Mouse (Mus musculus): ENCODE data around the gene Pgap3.

Pgap3 gene

DNA sequence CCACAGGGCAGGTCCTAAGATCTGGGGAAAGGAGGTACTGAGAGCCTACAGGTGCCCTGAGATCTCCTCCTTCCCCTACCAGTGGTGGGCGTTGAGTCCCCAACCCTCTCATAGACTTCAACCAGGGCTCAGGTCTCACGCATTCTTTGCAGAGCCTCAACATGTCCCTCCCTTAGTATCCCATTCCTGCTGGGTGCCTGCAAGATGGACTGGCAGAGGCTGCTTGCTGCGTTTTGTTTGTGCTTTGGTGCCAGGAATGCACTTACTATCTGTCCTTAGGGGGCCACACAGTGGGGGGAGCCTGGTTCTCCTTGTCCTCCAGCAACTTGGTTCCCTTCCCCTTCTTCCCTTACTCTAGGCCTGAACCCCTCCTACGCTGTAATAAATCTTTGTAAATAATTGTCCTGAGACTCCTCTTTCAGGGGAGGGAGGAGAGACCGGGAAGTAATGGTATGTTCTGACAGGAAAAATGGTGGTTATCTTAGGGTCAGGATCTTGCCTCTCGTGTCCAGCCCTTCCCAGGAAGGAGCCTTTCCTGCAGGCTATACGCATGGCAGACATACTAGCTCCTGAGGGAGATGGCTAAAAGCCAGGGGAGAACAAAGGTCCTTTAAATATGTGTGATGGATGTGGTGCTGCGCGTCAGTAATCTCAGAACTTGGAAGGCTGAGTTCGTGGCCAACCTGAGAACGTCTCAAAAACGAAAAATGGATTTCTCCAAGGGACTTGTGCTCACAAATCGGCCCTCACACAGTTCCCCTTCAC lies 42.7 kb downstream of the Pgap3 start:
- no peak for DNase-seq (ENCODE audit: low read depth, low spot score)

DNA sequence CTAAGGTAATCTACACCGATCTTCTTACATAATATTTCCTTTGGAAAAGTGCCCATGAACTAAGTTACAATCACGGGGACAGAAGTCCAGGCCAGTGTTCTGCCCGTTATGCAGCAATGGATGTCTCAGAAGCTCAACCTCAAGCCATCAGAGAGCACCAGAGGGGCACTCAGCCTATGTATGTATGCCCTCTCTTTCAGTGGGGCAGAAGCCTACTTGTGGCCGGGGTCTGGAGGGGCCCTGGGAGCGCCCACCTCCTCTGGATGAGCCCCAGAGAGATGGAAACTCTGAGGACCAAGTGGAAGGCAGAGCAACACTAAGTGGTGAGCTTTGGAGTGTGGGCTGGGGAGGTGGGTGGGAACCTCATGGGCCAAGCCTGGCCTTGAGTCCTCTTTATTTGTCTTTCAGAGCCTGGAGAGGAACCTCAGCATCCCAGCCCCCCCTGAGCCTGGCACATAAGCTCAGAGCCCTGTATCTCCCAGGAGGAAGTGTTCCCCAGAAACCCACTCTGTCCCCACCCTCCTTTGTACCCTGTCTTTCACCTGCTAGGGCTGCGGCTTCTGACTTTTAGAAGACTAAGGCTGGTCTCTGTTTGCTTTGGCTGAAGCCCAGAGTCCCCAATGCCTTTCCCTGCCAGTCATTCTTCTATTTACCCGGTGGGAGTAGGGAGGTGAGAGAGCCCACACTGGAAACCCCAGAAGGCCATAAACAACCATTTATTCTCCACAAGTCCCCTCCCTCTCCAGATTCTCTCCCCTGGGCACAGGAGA lies 43.5 kb downstream of the Pgap3 start:
- no peak for DNase-seq (ENCODE audit: low read depth, low spot score)

DNA sequence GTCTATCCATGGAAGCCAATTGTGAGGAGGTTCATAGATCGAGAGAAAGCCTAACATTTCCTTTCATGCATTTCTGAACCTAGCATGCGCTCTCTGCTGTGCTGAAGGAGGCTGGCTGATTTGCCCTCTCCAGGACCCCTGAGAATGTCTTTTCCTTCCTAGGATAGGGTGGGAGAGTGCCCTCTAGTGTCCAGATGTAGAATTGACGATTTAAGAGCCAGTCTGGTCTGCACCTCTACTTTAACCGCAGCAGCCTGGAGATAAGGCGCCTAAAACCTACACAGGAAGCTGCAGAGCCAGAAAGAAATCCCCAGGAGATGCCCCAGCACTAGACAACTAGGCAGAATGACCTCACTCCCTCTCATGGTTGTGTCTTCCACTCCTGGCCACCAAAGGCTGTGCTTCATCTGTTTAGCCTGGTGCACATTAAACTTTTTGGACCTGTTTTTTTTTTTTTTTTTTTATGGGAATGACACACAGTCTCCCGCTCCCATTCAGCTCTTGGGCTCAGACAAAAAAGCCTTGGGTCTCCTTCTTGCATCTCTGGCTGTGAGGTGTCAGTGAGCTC lies 44.5 kb downstream of the Pgap3 start:
- no peak for DNase-seq (ENCODE audit: low read depth, low spot score)

DNA sequence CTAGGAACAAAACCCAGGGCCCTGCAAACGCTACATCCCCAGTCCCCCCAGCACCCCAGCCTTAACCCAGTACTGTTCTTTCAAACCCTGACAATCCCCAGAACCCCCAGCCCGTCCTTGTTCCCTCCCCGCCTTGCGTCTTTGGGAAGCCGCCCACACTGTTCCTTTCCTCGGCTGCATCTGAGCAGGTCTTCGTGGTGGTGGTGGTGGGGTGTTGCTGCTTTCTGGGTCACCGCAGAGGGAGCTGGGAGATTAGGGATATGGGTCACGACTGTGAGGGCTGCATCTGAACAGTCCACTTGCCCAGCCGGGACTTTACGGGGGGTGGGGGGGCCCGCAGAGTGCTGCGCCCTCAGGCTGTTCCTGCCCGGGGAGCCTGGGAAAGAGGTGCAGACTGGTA lies 45.8 kb downstream of the Pgap3 start:
- no peak for DNase-seq (ENCODE audit: low read depth, low spot score)

DNA sequence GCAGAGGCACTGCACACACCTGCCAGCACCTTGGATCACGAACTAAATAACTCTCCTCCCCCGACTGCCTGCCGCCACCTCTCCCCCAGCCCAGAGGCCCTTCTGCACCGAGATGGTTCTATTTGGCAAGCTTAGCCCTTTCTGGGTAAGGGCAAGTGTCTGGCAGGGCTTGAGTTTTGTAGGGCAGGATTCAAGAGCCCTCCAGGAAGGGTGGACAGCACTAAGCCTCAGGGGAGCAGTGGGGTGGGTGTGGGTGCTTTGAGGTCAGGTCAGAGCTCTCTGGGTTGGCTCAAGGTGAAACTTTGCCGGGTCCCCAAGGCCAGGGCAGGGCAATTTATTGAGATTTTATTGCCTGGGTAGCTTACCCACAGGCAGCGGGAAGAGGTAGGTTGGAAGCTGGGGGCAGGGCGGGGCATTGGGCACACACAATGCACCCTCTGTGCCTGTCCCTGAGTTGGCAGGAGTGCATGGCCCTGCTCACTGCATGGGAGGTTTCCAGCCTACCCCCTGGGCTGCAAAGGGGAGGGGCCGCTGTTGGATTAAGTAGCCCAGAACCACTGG lies 46.6 kb downstream of the Pgap3 start:
- no peak for DNase-seq (ENCODE audit: low read depth, low spot score)

DNA sequence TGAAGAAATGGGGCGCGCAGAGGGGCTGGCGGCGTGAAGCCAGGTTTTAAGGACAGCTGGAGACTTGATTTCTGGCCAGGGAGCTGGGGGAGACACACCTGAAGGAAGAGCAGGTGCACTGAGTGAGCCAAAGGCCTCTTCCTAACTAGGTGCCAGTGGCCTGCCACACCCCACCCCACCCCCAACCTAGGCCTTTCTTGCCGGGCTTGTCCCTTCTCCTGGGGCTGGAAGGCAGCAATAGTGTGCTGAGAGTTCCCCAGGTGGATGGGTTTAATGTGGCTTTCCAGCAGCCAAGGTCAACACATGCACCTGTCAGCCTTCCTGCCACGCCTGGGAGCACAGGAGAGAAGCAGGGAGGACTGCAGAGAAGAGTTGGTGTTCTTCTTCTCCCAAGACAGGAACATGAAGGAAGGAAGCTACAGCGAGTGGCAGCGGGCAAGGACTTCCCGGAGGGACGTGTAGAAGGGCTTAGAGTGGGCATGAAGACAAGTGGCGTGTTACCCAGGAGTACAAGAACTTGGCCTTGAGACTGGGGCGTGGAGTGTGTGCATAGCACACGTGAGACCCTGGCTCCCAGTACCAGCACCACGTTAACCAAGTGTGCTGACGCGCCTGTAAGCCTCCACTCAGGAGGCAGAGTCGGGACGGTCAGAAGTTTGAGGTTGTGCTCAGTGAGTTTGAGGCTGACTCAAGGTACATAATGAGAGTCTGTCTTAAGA lies 47.9 kb downstream of the Pgap3 start:
- DNase-seq (ENCODE audit: low read depth, low spot score) = no peak

DNA sequence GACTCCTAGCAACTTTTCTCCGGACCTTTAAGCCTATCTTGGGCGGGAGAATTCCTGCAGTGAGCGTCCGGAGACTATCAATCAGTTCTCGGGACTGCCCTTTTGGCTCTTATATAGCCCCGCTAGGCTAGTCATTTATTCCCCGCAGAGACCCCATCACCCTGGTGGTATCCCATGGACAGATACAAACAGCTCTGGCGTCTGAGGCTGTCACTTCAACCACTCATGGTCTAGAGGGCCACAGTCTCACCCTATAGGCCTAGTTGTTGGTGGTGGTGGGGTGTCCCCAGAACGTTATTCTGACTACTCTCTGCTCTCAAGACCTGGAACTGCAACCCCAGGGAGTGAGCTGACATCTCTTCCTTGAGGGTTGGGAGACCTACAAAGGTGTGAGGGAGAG lies 51.0 kb downstream of the Pgap3 start:
- DNase-seq (ENCODE audit: low read depth, low spot score) = no peak

DNA sequence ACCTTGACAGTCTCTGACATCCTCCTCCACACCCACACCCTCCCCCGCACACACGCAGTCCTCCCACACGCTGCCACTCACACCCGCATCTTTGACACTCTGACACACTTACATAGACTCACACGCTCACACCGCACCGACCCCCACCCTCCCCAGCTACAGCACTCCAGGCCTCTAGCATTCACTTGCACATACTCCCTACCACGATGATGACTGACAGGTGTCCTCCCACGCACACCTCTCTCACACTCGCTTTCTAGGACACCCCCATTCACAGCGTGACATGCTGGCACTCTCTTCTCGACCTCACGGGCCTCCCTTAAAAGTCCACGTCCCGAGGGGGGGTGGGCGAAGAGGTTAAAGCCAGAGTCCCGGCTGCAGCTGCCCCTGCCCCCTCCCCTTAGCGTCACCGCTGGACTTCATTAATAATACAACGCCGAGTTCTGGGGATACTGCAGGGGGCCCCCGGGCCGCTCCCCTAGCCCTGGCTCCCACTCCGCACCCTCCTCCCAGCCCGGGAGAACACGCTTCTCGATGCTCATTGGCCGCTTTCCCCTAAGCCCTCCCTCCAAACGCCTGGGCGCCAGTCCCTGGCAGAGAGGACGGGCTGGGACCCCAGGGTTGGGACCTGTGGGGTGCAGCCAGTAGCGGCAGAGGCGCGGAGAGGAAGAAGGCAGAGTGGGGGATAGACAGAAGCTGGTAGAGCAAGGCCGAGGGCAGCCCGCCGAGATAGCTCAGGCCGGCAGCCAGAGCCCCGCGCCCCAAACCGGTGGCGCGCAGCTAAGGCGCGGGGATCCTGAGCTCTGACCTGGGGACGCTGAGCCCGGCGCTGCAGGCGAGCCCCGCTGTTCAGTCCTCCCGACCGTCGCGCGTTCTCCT lies 52.0 kb downstream of the Pgap3 start, which contains the start of gene Ppp1r1b:
Gene Ppp1r1b (plus strand): TSS at position 322 of the 879 bp plus-strand sequence.
- no peak for DNase-seq (ENCODE audit: low read depth, low spot score)

DNA sequence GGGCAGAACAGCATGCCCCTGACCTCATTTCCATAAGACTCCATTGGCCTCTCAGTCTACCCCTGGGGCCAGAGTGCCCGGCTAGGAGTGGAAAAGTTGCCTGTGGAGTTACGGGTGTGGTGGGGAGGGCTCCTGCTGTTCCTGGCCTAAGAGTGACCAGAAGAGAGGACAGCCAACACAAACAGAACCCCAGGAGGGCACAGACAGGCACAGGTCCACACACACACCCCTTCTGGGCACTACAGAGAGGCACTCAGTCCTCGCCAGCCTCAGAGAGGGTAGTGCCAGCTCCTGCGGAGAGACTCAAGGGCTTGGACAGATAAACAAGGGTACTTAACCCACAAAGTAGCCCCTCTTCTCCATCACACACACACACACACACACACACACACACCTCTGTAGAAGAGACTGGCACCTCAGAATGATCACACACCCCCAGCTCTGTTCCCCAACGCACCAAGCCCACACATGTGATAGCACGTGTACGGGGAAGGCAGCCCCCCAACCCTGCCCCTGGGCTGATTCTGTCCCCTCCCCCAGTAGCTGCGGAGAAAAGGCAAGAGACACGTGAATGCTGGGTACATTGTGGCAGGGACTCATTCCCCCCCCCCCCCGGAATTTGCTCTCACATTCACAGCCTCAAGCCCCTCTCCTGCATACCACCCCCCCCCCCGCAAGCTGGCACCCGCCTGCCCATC lies 52.8 kb downstream of the Pgap3 start:
- DNase-seq (ENCODE audit: low read depth, low spot score) = no peak

DNA sequence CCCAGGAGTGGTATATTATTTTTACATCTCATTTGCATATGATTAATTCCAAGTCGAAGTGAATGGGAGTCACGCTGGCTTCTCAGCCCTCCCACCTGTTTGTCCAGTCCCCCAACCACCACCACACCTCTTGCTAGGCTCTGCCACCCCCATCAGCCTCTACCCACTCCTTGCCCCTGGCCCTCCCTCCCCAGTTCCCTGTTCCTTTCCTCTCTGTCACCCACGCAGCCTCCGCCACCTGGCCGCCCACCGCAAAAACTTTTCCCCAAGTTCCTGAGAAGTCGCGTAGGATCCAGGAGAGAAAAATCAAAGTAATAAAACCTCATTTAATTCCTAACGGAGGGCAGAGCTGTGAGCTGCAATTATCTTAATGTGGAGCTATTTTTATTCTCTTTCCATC lies 54.1 kb downstream of the Pgap3 start:
- no peak for DNase-seq (ENCODE audit: low read depth, low spot score)

DNA sequence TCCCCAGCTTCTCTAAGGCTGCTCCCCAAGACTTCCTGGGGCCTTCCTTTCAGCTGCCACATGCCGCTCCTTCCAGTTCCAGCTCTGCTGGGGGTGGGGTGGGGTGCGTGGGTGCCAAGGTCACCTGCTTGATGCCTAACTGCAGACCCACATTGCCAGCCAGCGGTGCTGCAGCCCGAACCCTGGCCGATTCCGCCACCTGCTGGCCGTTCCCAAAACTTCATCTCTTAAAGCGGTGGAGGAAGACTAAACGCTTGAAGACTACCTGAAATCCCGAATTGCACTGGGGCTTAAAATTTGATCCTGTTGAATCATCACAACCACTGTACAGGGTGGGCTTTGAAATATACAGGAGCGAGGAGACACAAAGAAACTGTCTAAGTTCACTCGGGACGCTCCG lies 55.0 kb downstream of the Pgap3 start:
- DNase-seq (ENCODE audit: low read depth, low spot score) = no peak

DNA sequence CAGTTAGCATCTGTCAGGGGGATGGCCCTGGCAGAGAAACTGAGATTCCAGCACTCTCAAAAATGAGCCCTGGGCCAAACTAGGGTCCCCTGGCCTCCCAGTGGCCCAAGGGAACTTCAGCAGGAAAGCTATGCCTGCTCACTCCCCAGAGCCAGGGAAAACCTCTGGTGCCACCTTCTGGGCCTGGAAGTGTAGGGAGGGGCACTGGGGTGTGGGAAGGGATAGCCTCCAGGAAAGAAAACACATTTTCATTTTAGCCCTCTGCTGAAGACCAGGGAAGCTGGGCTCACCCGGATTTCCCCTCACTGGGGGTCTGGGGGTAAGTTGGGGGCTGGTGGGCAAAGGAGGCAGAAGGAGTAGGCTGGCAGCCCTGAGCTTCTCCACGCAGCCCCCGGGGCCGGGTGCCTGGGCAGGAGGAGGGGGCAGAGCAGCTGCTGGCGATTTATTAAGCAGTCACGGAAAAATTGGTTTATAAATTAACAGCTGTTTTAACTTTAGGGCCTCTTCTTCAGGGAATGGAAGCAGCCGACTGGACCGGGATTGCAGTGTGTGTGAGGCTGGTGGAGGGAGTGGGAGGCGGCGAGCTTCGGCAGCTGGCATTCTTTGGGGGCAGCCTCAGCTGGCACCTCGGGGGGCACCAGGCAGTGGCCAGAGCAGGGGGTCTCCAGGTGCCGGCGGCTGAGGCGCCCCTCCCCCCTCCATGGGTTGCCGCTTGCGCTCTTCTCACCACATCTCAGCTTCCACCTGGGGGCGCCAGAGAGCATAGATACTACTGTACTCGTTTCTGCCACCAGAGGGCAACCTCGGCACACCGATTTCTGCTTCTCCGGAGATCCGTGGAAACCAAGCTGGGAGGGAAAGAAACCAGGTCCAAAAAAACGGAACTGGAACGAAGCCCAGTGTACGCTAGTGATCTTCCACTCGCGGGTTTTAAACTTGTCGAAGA lies 58.0 kb downstream of the Pgap3 start:
- DNase-seq (ENCODE audit: low read depth, low spot score) = no peak

DNA sequence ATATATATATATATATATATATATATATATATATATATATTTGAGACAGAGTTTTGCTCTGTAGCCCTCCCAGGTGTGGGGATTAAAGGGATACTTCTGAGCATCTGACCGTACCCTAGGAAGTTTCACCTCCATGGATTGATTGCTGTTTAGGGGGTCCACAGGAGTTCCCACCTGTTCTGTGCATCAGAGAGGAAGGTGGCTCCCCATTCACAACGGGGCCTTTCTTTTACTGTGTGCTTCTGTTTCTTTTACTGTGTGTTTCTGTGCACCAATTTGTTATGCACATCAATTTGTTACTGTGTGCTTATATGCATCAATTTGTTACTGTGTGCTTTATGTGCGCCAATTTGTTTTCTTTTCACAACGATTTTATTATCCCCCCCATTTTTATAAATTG lies 59.1 kb downstream of the Pgap3 start:
- DNase-seq (ENCODE audit: low read depth, low spot score) = no peak

DNA sequence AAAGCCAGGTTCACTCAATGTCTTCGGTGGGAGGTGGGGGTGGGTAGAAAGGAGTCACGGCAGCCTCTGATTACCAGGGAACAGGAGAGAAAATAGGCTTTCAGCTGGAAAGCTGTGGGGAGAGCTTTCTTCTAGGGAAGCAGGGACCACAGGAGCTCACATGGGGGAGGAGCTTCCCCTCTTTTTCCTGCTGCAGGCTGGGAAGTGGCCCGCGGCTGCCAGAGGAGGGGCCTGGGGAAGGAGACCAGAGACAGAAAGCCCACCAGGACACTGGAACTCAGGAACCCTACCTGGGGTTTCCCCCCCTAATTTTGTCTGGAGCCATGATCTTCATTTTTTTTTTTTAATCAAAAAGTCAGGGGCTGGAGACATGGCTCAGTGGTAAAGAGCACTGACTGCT lies 59.7 kb downstream of the Pgap3 start:
- no peak for DNase-seq (ENCODE audit: low read depth, low spot score)

DNA sequence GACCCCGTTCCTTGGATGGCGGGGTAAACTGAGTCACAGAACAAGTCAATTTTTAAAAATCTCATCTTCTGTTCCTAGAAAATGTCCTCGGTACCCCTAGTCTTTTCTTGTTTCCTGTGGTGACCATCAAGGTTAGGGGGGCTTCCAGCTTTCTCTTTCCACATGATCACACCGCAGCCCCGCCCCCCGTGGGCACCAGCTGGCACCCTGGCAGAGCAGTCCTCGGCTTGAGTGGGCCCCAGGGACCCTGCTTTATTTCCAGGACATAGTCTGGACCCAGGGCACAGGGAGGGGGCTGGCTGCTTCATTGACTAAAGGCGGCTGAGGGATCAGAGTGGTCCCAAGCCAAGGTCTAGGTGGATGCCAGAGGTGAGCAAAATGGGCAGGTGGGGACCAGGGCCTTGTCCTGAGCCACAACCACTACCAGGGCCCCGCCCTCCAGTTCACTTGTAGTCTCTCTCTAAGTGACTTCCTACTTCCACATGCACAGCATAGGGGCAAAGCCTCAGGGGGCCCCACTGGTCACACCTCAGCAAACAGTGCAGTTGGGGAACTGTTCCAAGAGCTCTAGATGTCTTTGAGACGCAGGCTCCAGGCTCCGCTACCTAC lies 60.5 kb downstream of the Pgap3 start:
- DNase-seq (ENCODE audit: low read depth, low spot score) = no peak

DNA sequence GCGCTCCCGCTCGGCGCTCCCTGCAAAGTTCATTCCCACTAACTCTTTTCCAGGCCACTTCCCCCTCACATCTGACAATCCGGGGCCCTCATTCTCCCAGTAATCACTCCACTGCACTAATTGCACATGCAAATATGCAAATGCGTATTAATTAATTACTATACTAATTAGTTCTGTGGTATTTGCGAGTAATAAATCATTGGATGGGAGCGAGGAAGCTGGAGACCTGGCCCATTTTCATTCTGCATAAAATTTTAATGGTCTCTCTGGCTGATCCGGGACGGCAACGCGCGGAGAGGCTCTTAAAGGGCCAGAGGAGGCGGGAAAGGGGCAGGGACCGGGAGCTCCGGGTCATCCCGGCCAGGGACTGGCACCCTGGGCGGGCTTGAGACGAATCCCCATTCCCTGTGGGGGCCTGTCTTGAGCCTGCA lies 61.2 kb downstream of the Pgap3 start:
- no peak for DNase-seq (ENCODE audit: low read depth, low spot score)
